Comparison of ENCODE assay signal across 12 mouse cellular contexts in genomic region chr13:118800176-118800575, GRCm38 (mm10).
"Had no signal": no experiment of that assay in that cellular context is flagged by ENCODE, and none has a peak within 500 bp of the region (broad histone marks: within the 10 kb centered on the region; RNA-seq: fewer than 3 reads in every experiment).

No protein-coding gene starts in this region.

- DNase-seq: kidney, adult 18-20 months; kidney, postnatal 25 days; layer of hippocampus, adult 9-11 months; layer of hippocampus, postnatal 36 days; retina, postnatal 1 day; right cerebral cortex, postnatal 14 days; thymus, postnatal 36 days had no signal

- H3K4me3 ChIP-seq: limb, embryonic 15.5 days; liver, embryonic 12.5 days; midbrain, embryonic 12.5 days; neural tube, embryonic 13.5 days had no signal

- H3K9me3 ChIP-seq: limb, embryonic 15.5 days; liver, embryonic 12.5 days; midbrain, embryonic 12.5 days; neural tube, embryonic 13.5 days had no signal

- H3K27ac ChIP-seq: limb, embryonic 15.5 days; liver, embryonic 12.5 days; midbrain, embryonic 12.5 days; neural tube, embryonic 13.5 days had no signal

- H3K4me1 ChIP-seq: limb, embryonic 15.5 days; liver, embryonic 12.5 days; midbrain, embryonic 12.5 days; neural tube, embryonic 13.5 days had no signal

- H3K27me3 ChIP-seq: limb, embryonic 15.5 days; liver, embryonic 12.5 days; midbrain, embryonic 12.5 days; neural tube, embryonic 13.5 days had no signal

- H3K9ac ChIP-seq: limb, embryonic 15.5 days; liver, embryonic 12.5 days; midbrain, embryonic 12.5 days; neural tube, embryonic 13.5 days had no signal

- H3K4me2 ChIP-seq: limb, embryonic 15.5 days; liver, embryonic 12.5 days; midbrain, embryonic 12.5 days; neural tube, embryonic 13.5 days had no signal

- ATAC-seq: liver, embryonic 12.5 days; midbrain, embryonic 16.5 days had no signal

- H3K36me3 ChIP-seq: limb, embryonic 15.5 days; liver, embryonic 12.5 days; midbrain, embryonic 12.5 days; neural tube, embryonic 13.5 days had no signal
